Mouse (Mus musculus) neural tube, embryonic 11.5 days (tissue): ENCODE results near the gene Tubg1. TPM values are rescaled to one million over a fixed set of nuclear protein-coding genes. Genes with fewer than 3 reads are reported as not detected.

Experiments used
- ATAC-seq: fragments of 200-750 bp; cut with Nextera tagmentation; 2 replicates; pipeline ENCODE4 v1.8.0; 2017; ENCODE audit warnings: moderate number of reproducible peaks, mild to moderate bottlenecking, moderate TSS enrichment, moderate library complexity; ENCODE audit not compliant: insufficient read depth, low FRiP score, low TSS enrichment
- DNase-seq: peaks from one replicate; pipeline ENCODE4 v3.0.0-alpha.2; 2015; ENCODE audit warnings: low spot score
- H3K27ac ChIP-seq: fragments of 300-500 bp; sonication (generic); 2 replicates; pipeline ENCODE4 v1.5.1; 2014; ENCODE audit warnings: low read depth, mild to moderate bottlenecking, low read length
- H3K27me3 ChIP-seq: fragments of 300-500 bp; sonication (generic); 2 replicates; pipeline ENCODE4 v1.6.1; 2014; ENCODE audit warnings: mild to moderate bottlenecking, low read length, mixed read lengths; ENCODE audit not compliant: control insufficient read depth, insufficient read depth
- H3K36me3 ChIP-seq: fragments of 300-500 bp; sonication (generic); 2 replicates; pipeline ENCODE4 v1.6.1; 2014; ENCODE audit warnings: mild to moderate bottlenecking, low read length, moderate library complexity, mixed read lengths; ENCODE audit not compliant: control insufficient read depth, insufficient read depth
- H3K4me1 ChIP-seq: fragments of 300-500 bp; sonication (generic); 2 replicates; pipeline ENCODE4 v1.6.1; 2014; ENCODE audit warnings: low read length, mixed read lengths; ENCODE audit not compliant: control insufficient read depth, insufficient read depth
- H3K4me2 ChIP-seq: fragments of 300-500 bp; sonication (generic); 2 replicates; pipeline ENCODE4 v1.6.1; 2014; ENCODE audit warnings: low read depth, mild to moderate bottlenecking, moderate library complexity
- H3K4me3 ChIP-seq: fragments of 300-500 bp; sonication (generic); 2 replicates; pipeline ENCODE4 v1.5.1; 2014; ENCODE audit warnings: low read depth, low read length
- H3K9ac ChIP-seq: fragments of 300-500 bp; sonication (generic); 2 replicates; pipeline ENCODE4 v1.6.1; 2014; ENCODE audit warnings: mild to moderate bottlenecking, low read length
- H3K9me3 ChIP-seq: fragments of 300-500 bp; sonication (generic); 2 replicates; pipeline ENCODE4 v1.6.1; 2016; ENCODE audit warnings: low read length; ENCODE audit not compliant: control insufficient read depth
- WGBS: fragments of 180-500 bp; shearing (Covaris S2); extraction: QIAGEN DNeasy Blood & Tissue Kit; methylation state at CpG from one replicate; pipeline ENCODE4 v1.1.7; 2014; 5-methylcytosine and 5-hydroxymethylcytosine counted together
- polyA plus RNA-seq: library from polyadenylated mRNA; unstranded; fragments of >200 nt; fragmentation: Nextera tagmentation; extraction: Ambion mirVana; gene quantifications from 2 replicates; pipeline ENCODE4 v1.2.1, GENCODE M21; 2014

Gene Tubg1
- polyA plus RNA-seq, 1 experiment from 2014 or later = 116 TPM

- Histone ChIP-seq H3K27me3 (peaks cover 72% of the 10 kb centered on the region), H3K27ac (no peak overlapping the region), H3K4me3 (peak overlapping the region; percentile 65), H3K9me3 (no peaks in the 10 kb centered on the region), H3K4me2 (peak overlapping the region; percentile 76), H3K4me1 (peaks cover 19% of the 10 kb centered on the region), H3K36me3 (no peaks in the 10 kb centered on the region), H3K9ac (no peak overlapping the region; the same call in 1 of the 2 replicates)
- ATAC-seq (no peak), DNase-seq (no peak)
- WGBS = 11% methylated on average over 17 of the region's 17 CpGs
Observed at GRCm38 (mm10) chr11:101169301-101170107, 49.8 kb downstream of the Tubg1 start.

DNA sequence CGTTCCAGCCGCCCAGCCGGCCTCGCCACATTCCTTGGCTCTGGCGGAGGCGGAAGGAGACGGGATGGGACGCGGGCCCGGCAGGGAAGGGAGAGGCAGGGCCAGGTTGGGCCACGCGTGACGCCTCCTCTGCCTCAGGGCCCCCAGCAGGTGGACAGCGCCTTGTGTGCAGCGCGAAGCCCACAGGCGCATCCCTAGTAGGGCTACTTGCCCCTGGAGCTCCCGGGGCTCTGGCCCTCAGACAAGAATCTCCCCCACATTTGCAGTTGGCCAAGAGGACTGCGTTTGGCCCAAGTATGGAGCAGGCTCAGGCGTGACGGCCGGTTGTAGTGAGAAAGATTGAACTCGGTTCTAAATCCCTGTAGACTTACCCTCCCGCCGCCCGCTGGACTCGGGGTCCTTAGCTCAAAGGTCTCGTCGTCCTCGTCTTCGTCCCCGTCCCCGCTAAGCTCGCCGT is 50.6 kb downstream of the Tubg1 start, which contains the start of gene Cntnap1:
TSS of gene Cntnap1 (plus strand) at position 170 of the 457 bp plus-strand sequence.
- H3K27me3 ChIP-seq = peaks cover 72% of the 10 kb centered on the region
- peak within 1 kb of the TSS; percentile 58 for H3K9ac ChIP-seq
- under 1% methylated on average over 35 of the region's 35 CpGs for WGBS
- no peaks in the 10 kb centered on the region for H3K36me3 ChIP-seq
- ATAC-seq (no peak), DNase-seq (no peak)
- peaks cover 19% of the 10 kb centered on the region for H3K4me1 ChIP-seq
- peak within 1 kb of the TSS; percentile 65 for H3K4me3 ChIP-seq
- peak within 1 kb of the TSS; percentile 76 for H3K4me2 ChIP-seq
- no peaks in the 10 kb centered on the region for H3K9me3 ChIP-seq
- peak within 1 kb of the TSS; percentile 15; the same call in 1 of the 2 replicates for H3K27ac ChIP-seq

GRCm38 (mm10) chr11:101170811-101171610 is 51.3 kb downstream of the Tubg1 start, which contains the start of gene Plekhh3:
Plekhh3 (minus strand) TSS chr11:101171351.
- Histone ChIP-seq H3K4me2 (peak within 1 kb of the TSS; percentile 76), H3K27me3 (peaks cover 68% of the 10 kb centered on the region), H3K4me3 (peak within 1 kb of the TSS; percentile 65), H3K9ac (peak within 1 kb of the TSS; percentile 58), H3K9me3 (no peaks in the 10 kb centered on the region), H3K4me1 (peaks cover 19% of the 10 kb centered on the region), H3K27ac (peak within 1 kb of the TSS; percentile 57; the same call in 1 of the 2 replicates), H3K36me3 (no peaks in the 10 kb centered on the region)
- DNase-seq = peak; percentile 94
- 1% methylated on average over 36 of the region's 50 CpGs for WGBS
- peak; percentile 96 for ATAC-seq

DNA sequence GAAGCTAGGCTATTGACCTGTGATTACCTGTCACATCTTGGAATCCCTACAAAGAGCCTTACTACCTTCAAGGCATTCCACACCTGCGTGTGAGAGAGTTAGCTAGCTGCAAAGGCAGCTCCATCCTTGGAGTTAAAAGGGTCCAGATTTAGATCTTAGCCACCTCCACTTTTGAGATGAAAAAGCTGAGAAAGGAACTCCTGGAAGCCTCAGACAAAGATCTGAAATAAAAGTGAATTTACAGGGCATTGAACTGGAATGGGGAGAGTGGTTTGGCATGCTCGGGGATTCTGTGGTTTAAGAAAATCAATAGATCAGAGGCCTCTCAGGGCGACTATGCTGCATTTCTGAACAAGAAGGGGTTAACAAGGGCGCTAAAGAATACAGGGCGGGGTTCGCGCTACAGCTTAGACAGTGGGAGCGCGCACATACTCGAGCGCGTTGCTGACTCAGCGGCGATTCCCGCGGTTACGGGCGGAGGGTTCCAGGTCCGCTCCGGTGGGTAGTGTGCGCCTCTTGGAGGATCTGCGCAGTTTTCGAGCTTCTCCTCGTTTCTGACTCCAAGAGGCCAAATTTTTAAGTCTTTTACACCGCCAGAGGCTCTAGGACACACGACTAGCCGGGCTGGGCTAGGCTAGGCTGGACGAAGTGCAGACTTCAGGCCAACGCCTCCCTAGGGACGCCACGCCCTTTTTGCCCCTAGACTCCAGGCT is 52.1 kb downstream of the Tubg1 start:
- Histone ChIP-seq H3K9me3 (no peaks in the 10 kb centered on the region), H3K27me3 (peaks cover 68% of the 10 kb centered on the region), H3K36me3 (no peaks in the 10 kb centered on the region), H3K4me1 (peaks cover 19% of the 10 kb centered on the region), H3K9ac (peak overlapping the region; percentile 35), H3K4me3 (peak overlapping the region; percentile 40), H3K27ac (peak overlapping the region; percentile 57; the same call in 1 of the 2 replicates), H3K4me2 (peak overlapping the region; percentile 66)
- under 1% methylated on average over 31 of the region's 31 CpGs for WGBS
- ATAC-seq (peak; percentile 31; the same call in 1 of the 2 replicates), DNase-seq (peak; percentile 82)

- peak overlapping the region; percentile 40 for H3K4me3 ChIP-seq
- peak overlapping the region; percentile 66 for H3K4me2 ChIP-seq
- ATAC-seq (no peak), DNase-seq (no peak)
- H3K9ac ChIP-seq = peak overlapping the region; percentile 35
- WGBS = 14% methylated on average over 5 of the region's 5 CpGs
- peak overlapping the region; percentile 57; the same call in 1 of the 2 replicates for H3K27ac ChIP-seq
- H3K9me3 ChIP-seq = no peaks in the 10 kb centered on the region
- peaks cover 19% of the 10 kb centered on the region for H3K4me1 ChIP-seq
- peaks cover 68% of the 10 kb centered on the region for H3K27me3 ChIP-seq
- H3K36me3 ChIP-seq = no peaks in the 10 kb centered on the region
Observed at GRCm38 (mm10) chr11:101172434-101172815, 52.7 kb downstream of the Tubg1 start.

DNA sequence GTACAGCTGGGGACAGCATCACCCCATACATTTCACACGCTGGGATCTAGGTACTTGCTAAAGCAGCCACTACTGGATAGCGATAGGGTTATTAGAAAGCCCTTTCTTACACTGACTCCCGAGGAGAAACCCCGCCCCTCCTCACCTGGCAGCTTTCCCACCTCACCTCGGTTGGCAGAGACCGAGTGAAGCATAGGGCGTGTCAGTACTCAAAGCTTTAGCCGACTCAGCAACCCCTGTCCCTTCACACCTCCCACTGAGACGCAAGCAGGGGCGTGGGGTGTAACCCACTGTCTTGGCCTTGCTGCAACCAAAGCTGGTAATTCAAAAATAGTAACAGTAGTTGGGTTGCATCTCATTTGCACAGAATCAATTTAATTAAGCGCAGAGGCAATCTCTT is 53.4 kb downstream of the Tubg1 start:
- no peak overlapping the region for H3K9ac ChIP-seq
- WGBS = 3% methylated on average over 11 of the region's 11 CpGs

GRCm38 (mm10) chr11:101173631-101174388 is 54.1 kb downstream of the Tubg1 start:
- Histone ChIP-seq H3K4me3 (peak overlapping the region; percentile 4), H3K9me3 (no peaks in the 10 kb centered on the region), H3K9ac (peak overlapping the region; percentile 36), H3K4me1 (peaks cover 19% of the 10 kb centered on the region), H3K27me3 (peaks cover 67% of the 10 kb centered on the region), H3K4me2 (peak overlapping the region; percentile 52), H3K36me3 (no peaks in the 10 kb centered on the region), H3K27ac (no peak overlapping the region)
- under 1% methylated on average over 61 of the region's 61 CpGs for WGBS
- ATAC-seq = peak; percentile 70
- DNase-seq = peak; percentile 91

More for the DNA sequence above, 53.4 kb downstream of the Tubg1 start:
- H3K27me3 ChIP-seq = peaks cover 68% of the 10 kb centered on the region
- DNase-seq (no peak), ATAC-seq (no peak)
- H3K36me3 ChIP-seq = no peaks in the 10 kb centered on the region
- peak overlapping the region; percentile 4; the same call in 1 of the 2 replicates for H3K4me3 ChIP-seq
- H3K4me2 ChIP-seq = peak overlapping the region; percentile 52
- H3K4me1 ChIP-seq = peaks cover 19% of the 10 kb centered on the region
- H3K9me3 ChIP-seq = no peaks in the 10 kb centered on the region
- no peak overlapping the region for H3K27ac ChIP-seq
